Mouse (Mus musculus) megakaryocyte, adult 5-6 weeks (primary cell): ENCODE measurements around the gene Henmt1. TPM values are rescaled to one million over a fixed set of nuclear protein-coding genes. Genes with fewer than 3 reads are reported as not detected.

ENCODE experiments used
- ATAC-seq: 2 replicates; pipeline ENCODE4 v1.8.0; 2016; ENCODE audit warnings: mild to moderate bottlenecking, inconsistent platforms; ENCODE audit not compliant: poor library complexity, severe bottlenecking
- total RNA-seq, 2 experiments: library from RNA; stranded (forward) in 1 of 2; stranded (reverse) in 1 of 2; fragments of 153-499, 151-499 nt in 1 of 2; fragments of 221-1000, 200-1000 nt in 1 of 2; gene quantifications; 2 replicates each; pipeline versions ENCODE4 v1.2.3 to v1.2.4; 2015 to 2017

Henmt1 gene
- total RNA-seq, 2 experiments from 2014 or later: 0.11 TPM; not detected in 1

DNA sequence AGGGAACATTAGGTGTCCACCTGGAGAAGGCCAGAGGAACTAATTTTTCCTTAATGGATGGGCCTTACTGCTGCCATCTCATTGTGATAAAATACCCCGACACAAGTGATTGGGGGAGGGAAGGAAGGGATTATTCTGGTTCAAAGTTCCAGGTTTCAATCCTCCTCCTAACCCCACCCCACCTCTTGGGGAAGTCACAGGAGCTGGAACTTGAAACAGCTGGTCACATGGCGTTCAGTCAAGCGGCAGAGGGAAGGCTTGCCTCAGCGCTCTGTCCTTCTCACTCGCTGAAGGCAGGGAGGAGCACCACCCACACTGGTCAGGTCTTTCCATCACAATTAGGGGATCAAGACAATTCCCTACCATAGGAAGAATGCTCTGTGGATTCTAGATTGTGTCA lies 982 bp upstream of the Henmt1 start:
- ATAC-seq: no peak

DNA sequence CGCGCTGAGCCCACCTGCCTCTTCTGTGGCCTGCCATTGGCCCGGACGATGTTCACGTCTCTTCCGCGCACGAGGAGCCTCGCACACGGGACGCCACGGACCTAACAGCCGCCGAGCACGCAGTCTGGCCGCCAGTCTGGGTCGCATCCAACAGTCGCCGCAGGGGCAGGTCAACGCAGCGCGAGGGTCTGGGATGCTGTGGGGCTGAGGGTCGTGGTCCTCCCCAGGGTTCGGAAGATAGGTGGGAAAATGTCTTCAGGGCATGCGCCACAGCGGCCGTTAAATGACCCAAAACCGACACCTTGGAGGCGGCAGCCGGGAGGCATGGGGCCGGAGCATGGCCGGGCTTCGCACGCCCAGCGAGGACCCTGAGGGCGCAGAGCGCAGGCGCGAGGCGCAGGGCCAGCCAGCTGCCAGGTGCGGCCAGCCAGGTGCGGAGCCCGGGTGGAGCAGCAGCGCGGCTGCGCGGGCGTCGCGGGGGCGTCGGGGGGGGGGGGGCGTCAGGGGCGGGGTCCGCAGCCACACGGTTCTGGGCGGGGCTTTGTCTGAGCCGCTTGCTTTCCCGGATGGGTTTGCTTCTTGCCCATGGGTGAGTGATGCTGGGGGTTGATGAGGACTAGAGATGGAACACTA lies 444 bp downstream of the Henmt1 start, which contains the start of gene Gm9857:
Gm9857 (minus strand) TSS at position 445 of the 633 bp plus-strand sequence.
- no peak for ATAC-seq

DNA sequence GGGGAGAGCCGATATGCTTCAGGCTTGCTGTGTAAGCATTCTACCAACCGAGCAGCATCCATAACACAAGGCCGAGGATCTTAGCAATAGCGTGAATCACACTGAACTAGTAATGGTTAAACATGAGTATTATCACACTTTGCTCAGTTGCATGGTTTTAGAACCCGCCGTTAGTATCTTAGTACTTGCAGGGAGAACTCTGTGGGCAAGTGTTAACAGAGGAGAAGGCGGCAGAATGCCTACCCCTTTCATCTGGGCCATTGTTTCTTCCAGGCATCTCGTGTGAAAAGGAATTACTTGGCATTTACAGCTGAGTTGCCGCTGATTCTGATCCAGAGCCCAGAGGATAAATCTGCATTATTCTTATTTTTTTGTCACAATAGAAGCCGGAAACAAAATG lies 1.3 kb downstream of the Henmt1 start:
- no peak for ATAC-seq

DNA sequence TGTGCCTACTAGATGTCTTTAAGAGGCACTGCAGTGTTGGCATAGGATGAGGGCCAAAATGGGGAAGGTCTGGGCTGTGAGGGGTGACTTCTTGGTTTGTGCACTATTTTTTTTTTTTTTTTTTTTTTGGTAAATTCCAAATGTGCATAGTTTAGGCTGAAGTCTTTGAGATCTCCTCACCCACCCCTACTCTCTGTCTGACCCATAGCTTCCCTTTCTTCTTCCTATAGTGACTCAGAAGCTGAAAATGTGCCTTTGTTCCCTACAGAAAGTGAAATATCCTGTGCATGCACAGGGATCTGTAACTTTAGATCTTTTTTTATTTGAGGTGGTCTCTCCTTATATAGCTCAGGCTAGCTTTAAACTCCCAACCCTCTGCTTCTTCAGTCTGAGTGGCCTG lies 18.3 kb downstream of the Henmt1 start:
- no peak for ATAC-seq

DNA sequence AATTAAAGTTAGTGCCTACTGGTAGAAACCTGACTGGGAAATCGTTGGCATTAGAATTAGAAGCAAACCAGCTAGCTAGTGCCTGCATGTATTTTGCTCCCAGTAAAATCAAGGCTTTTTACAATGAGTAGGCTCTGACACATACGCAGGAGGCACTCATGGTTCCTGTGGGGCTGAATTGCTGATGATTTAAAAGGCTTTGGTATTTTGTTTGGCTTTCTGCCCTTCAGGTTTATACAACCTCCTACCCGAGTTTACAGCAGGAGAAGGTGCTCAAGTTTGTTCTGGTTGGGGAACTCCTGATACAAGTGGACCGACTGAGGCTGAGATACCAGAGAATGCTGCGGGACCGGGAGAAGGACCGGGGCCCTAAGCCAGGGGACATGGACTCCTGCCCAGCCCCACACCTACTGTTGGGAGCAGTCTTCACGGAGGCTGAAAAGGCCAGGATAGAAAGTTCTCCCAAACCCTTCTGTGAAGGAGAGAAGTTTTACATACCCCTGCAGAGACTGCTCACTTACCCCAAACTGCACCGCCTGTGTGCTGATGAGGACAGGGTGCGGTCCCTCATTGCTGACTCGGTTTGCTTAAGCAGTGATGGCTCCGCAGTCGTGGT lies 20.1 kb downstream of the Henmt1 start:
- no peak for ATAC-seq

DNA sequence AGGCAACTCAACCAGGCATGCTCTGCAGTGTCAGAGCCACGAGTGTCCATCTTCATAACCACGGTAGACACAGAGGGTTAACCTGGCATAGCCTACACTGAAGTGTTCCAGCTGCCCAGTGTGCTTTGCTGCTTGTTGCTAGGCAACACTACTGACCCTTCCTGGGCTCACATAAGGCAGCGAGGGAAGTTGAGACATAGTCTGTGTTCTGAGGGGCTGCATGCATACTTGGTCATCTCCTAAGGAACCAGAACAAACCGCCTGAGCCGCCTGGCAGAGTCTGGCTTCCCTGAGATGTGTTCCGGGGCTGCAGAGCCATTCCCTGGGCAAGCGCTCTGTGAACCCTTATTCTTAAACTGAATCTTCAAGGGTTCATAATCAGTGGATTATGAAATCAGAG lies 21.6 kb downstream of the Henmt1 start:
- ATAC-seq: no peak

DNA sequence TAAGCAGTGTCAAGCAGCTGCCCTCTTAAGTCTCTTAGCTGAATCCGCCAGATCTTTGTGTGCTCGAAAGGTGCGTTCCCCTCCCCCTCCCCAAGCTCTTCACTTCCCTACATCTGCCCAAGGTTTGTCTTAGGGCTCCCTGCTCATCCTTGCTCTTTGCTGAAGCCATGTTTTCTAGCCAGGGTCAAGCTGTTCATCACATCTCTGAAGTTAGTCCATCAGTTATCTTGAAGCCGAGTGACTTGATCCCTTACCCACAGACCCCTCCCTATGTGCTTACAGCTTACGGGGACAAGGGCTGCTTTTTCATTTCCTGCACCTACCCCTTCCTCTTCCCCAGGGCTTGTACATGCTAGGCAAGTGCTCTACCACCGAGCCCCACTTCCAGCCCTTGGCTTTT lies 22.0 kb downstream of the Henmt1 start:
- ATAC-seq: no peak

DNA sequence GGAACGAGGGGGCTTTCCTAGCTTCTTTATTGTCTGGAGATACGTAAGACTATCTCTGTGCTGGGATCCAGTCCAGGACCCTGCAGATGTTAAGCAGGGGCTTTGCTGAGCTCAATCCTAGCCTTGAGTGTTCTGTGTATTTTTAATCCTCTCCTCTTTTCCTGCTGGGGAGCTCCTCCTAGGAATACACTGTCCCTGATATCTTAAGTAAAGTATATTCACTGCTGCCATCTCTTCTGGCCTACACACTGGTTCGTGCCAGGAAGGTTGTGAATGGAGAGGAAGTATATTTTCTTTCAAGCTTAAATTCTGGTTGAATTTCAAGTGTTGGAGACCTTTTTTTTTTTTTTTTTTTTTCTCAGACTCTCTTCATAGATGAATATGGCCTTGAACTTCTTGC lies 23.6 kb downstream of the Henmt1 start:
- ATAC-seq: no peak

DNA sequence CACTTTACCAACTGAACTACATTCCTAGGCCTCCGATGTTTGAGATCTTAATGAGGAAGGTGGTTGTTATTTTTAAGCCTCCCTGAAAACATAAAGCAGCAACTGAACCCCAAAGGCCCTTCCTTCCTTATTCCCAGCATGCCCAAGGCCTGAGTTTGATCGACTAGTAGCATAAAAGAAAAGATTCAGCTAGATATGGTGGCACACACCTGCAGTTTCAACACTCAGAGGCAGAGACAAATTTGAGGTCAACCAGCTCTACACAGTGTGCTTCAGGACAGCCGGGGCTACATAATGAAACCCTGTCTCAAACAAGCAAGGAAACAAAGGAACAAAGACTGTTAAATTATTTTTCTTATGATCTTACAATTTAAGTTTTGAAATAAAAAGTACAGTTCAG lies 24.1 kb downstream of the Henmt1 start:
- ATAC-seq: no peak

DNA sequence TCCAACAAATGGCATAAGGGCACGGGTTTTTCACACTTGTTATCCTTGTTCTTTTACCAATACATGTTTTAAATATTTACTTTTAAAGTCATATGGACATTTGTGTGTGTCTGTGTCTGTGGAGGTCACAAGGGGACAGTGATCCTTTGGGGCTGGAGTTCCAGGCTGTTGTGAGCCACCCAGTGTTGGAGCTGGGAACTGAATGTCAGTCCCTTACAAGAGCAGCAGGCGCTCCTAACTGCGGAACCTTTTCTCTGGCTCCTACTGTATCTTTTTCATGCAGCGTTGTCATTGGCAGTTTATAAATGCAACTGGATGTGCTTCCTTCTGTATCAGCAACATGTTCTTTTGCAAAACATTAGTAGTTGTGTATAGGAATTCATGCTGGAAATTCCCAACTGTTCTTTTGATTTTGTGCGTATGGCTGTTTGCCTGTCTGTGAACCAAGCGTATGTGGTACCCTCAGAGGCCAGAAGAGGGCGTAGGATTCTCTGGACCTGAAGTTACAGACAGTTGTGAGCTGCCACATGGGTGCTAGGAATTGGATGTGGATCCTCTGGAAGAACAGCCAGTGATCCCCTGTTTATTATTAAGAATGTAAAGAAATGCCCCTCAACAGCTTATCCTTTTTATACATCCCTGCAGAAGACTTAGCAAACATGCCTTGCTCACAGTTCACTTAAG lies 24.8 kb downstream of the Henmt1 start:
- no peak for ATAC-seq

DNA sequence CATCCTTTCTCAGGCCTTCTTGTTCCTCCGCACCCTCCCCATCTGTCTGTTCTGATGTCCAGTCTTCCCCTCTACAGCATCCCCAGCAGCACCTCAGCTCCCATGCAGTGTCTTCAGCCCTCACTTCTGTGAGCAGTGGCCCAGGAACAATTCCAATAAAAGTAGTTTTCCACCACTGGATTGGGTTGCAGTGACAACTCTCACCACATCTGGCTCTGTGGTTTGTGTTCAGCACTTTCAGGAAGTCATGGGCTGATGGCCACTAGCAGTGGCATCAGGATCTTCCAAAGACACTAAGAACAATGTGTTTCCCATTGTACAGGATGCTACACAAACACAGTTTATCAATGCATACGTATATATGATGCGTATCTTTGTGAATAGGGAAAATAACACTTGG lies 26.4 kb downstream of the Henmt1 start:
- no peak for ATAC-seq

DNA sequence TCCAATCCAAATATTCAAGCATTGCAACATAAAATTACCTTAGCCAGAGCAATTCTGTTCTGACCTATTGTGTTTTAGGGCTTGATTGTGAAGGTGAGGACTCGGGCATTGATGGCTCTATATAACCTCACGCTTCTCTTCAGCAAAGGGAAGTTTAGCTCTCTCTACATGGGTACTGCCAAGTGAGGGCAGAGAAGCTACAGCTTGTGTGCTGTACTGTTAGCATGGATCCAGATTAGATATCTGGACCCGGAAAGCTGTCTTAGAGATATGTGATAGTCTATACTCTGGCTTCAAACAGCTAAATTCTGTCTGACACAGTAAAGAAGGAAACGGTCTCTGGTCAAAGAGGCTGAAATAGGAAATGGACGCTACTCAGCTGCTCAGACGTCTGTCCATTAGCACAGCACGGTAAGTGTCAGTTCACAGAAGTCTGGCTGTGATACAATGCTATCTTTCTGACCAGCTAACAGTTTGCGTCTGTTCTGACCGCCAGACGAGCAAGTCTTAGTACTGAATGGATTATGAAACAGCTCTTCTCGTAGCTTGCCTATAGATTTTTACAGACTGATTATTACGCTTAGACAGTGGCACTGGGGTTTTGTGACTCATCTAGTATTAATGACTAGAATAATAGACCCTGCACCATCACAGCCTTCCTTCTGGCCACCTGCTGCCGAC lies 34.4 kb downstream of the Henmt1 start:
- no peak for ATAC-seq

DNA sequence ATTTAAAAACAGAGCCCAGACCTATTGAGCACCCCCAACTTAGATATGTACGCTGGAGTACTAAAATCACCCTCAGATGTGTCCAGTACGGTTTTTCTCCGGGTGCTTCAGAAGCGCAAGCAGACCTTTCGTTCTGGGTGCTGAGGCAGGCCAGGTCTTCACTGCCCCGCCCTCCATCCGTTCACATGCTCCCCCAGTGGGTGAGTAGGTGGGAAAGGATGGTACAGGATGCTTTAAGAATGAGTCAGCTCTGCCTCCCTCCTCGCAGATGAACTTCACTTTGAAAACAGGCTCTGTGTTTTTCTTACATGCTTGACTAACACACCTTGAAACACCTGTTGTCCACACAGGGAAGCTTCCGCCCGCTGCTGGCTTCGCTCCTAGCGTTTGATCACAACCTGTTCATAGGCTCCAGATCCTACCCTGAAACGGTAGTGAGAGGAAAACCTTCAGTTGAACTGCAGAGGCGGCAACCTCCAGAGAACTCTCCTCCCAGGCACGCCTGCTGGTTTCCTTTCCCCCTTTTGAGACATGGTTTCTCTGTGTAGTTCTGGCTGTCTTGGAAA lies 35.3 kb downstream of the Henmt1 start:
- ATAC-seq: no peak

DNA sequence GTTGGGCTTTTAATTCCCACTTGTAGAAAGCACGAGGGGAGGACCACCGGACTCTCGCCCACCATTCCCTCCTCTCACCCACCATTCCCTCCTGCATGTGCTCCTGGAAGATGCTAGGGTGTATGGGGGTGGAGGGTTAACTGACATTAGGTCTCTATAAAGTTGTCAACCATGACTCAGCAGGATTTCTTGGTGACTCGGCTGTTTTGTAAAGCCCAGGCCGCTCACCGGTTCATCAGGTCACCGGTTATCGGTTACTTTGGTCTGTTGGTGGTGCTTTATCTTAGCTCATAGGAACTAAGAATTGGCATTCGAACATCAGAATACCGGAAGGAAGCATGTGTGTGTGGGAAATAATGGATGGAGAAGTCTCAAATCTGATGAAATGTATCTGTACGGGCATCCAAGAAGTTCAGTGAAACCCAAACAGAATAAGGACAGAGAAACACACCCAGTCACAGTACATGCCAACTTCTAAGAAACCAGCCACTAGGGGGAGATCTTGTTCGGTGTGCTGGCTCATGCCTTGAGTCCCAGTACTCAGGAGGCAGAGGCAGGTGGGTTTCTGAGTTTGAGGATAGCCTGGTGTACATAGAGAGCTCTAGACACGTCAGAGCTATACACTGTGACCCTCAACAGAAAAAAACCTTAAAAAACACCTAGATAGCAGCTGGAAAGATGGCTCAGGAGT lies 37.8 kb downstream of the Henmt1 start:
- peak; percentile 72 for ATAC-seq

DNA sequence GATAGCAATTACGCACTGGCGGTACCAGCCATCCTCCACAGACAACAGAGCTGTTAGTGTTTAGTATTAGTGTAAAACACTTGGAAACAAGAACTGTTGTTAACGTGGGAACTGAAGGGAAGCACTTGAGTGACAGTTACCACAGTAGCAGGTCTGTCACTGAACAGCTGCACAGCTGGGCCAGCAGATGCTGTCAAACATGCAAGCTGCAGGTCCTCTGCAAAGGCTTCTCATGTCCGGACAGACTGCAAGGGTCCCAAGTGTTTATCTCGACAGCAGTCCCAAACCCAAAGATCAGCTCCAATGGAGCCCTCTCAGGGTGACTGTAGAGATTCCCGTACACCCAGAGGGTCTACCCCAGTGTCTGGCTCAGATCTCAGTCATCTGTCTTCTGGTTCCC lies 42.3 kb downstream of the Henmt1 start:
- no peak for ATAC-seq

DNA sequence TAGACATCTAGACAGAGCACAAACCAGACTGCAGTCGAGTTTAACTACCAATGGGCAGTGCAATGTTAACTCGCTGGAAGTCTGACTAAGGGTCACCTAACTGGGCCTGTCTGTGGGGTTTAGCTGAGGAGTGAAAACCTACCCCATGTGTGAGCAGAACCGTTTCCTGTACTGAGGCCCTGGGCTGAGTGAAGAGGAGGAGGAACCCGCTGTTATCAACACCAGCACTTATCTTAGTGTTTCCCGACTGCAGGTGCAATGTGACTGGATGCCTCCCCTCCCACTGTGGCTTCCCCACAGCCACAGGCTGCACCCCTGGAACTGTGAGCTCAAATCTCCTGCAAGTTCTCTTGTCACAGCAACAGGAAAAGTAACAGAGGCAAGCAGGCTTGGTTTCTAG lies 44.3 kb downstream of the Henmt1 start:
- peak; percentile 35; the same call in 1 of the 2 replicates for ATAC-seq

DNA sequence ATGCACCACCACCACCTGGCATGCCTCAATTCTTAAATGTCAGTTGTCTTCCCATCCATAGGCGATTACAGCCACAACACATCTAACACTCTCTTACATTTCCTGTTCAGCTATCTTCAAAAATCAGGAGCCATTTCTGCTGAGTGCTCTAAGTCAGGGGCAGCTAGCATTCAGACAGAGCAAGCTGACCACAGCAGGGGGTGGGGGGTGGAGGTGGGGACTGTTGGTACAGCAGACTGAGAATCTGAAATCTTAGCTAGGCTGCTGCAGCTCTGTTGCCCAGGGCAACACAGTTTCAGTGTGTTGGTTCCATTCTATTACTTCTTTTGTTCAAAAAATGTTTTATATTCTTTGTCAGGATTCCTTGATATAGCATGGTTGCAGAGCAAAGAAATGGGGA lies 46.9 kb downstream of the Henmt1 start:
- no peak for ATAC-seq

DNA sequence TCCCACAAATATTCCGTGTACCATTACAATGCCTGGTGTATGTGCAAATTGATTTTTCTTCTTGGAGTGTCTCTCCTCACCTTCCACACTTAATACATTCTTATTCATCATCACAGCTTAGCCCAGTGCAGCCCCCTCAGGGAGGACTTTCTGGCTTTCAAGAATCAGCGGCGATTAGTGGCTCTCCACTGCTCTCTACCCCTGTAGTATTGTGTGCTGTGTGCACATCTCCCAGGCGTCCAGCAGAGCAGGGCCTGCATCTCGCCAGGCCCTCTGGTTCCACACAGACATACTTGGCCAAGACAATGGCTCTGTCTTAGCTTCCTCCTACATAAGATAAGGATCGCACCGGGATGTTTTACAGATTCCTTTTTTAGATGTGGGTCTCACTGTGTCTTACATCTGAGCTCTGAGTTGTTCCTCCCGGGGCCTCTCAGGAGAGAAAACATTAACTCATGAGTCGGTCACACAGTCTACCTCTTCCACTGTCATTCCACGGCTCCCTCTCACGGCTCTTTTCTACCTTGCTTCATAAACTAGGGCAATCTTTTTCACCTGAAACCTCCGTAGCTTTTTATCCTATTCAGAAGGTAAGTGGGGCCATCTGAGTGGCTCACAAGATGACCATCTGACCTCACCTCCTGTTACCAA lies 47.5 kb downstream of the Henmt1 start:
- ATAC-seq: no peak

DNA sequence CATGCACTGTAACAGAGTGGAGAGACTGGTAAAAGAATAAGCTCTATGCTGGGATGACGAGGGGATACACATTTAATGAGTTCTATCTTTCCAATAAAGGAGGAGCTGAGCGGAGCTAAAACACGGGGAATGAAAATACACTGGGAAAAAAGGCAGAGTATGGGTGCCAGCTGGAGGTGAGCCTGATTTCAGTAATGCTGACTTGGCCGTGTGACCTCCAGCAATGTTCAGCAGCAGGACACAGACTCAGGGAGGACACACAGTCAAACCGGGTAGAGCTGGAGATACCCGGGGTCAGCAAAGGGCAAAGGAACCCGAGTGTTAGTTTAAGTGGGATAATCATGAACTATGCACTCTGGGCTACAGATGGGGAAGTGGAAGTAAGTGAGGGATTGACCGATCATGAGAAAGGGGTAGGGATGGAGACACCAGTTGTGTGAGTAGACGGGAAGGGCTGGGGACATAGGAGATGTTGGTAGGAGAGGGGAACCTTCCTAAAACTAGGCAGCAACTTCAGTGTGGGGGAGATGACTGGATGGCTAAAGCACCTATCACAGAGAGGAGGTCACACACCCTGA lies 50.4 kb downstream of the Henmt1 start:
- ATAC-seq: peak; percentile 45

DNA sequence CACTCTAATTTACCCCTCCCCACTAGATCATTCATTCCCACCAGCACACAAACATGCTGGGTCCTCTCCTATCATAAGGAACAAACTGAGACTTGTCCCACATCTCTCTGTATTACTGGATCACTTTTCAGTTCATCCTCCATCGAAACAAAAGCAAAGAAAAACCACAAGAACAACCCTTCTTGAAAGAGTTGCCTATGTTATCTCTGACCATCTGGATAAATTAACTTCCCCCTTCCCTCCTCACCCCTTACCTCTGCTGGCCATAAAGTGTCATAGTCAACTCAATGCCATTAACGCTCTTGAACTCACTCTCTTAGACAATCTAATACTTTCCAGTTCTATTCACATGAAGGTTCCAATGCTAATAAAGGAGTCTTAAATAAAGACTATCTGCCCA lies 54.8 kb downstream of the Henmt1 start:
- no peak for ATAC-seq
